Mouse (Mus musculus) hindbrain, embryonic 11.5 days (tissue): ENCODE data around the gene Med16. TPM values are rescaled to one million over a fixed set of nuclear protein-coding genes. Genes with fewer than 3 reads are reported as not detected.

Experiments
- ATAC-seq: fragments of 200-750 bp; cut with Nextera tagmentation; 2 replicates; pipeline ENCODE4 v1.8.0; 2017; ENCODE audit warnings: mild to moderate bottlenecking, moderate TSS enrichment, moderate library complexity; ENCODE audit not compliant: low FRiP score
- DNase-seq: peaks from one replicate; pipeline ENCODE4 v3.0.0-alpha.2; 2015; ENCODE audit warnings: low spot score
- H3K27ac ChIP-seq: fragments of 300-500 bp; sonication (generic); 2 replicates; pipeline ENCODE4 v1.5.1; 2014; ENCODE audit warnings: mild to moderate bottlenecking, low read depth, low read length
- H3K27me3 ChIP-seq: fragments of 300-500 bp; sonication (generic); 2 replicates; pipeline ENCODE4 v1.6.1; 2014; ENCODE audit warnings: mild to moderate bottlenecking, low read length, moderate library complexity, mixed read lengths; ENCODE audit not compliant: control insufficient read depth, insufficient read depth
- H3K36me3 ChIP-seq: fragments of 300-500 bp; sonication (generic); 2 replicates; pipeline ENCODE4 v1.6.1; 2014; ENCODE audit warnings: mild to moderate bottlenecking, low read length, moderate library complexity, mixed read lengths; ENCODE audit not compliant: control insufficient read depth, insufficient read depth
- H3K4me1 ChIP-seq: fragments of 300-500 bp; sonication (generic); replicated peaks from 2 replicates; pipeline ENCODE4 v1.6.1; 2014; ENCODE audit warnings: low read length, mixed read lengths; ENCODE audit not compliant: control insufficient read depth, insufficient read depth
- H3K4me2 ChIP-seq: fragments of 300-500 bp; sonication (generic); replicated peaks from 2 replicates; pipeline ENCODE4 v1.6.1; 2014; ENCODE audit warnings: mild to moderate bottlenecking, low read depth, low read length
- H3K4me3 ChIP-seq: fragments of 300-500 bp; sonication (generic); 2 replicates; pipeline ENCODE4 v1.5.1; 2014; ENCODE audit warnings: low read depth, low read length
- H3K9ac ChIP-seq: fragments of 300-500 bp; sonication (generic); 2 replicates; pipeline ENCODE4 v1.6.1; 2014; ENCODE audit warnings: low read depth, low read length
- H3K9me3 ChIP-seq: fragments of 300-500 bp; sonication (generic); 2 replicates; pipeline ENCODE4 v1.6.1; 2016; ENCODE audit warnings: low read length; ENCODE audit not compliant: control insufficient read depth
- WGBS: fragments of 180-500 bp; shearing (Covaris S2); extraction: QIAGEN DNeasy Blood & Tissue Kit; methylation state at CpG from one replicate; pipeline ENCODE4 v1.1.7; 2014; 5-methylcytosine and 5-hydroxymethylcytosine counted together
- polyA plus RNA-seq: library from polyadenylated mRNA; unstranded; fragments of >200 nt; fragmentation: Nextera tagmentation; extraction: Ambion mirVana; gene quantifications from 2 replicates; pipeline ENCODE4 v1.2.1, GENCODE M21; 2014

Med16 gene
- polyA plus RNA-seq, 1 experiment from 2014 or later: 33.7 TPM

DNA sequence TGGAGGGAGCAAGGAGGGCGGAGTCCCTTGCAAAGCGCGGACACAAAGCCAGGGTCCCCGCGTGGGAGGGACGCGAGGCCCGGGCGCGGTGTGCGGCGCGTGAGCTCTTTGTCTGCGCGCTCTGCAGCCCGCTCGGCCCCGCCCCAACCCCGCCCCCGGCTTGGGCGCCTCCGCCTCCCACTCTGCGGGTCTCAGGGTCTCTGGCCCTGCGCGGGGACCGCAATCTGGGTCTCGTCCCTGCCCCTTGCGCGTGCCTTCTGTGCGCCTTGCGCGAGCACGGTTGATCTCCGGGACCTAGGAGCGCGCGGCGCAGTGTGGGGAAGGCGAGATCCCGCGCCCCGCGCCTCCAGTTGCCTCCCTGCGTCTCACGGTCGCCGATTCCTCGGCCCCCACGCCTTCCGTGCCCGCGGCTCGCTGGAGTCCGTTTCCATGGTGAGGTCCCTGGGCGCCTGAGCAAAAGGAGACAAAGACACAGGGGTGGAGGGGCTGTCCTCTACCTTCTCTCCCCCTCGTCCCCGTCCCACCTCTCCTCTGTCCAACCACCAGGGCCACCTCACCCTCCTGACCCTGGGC is 34.3 kb downstream of the Med16 start, which contains the start of the genes Prtn3 and Plppr3:
Gene Prtn3, plus strand, starts transcription at position 187 of the 573 bp plus-strand sequence.
Gene Plppr3, minus strand, starts transcription at position 345 of the 573 bp plus-strand sequence.
- ATAC-seq (peak; percentile 93), DNase-seq (peak; percentile 87)
- Histone ChIP-seq H3K9ac (peak within 1 kb of the TSS; percentile 93), H3K4me3 (peak within 1 kb of the TSS; percentile 68), H3K9me3 (no peaks in the 10 kb centered on the region), H3K4me2 (peak within 1 kb of the TSS; percentile 58), H3K27me3 (no peaks in the 10 kb centered on the region), H3K4me1 (no peaks in the 10 kb centered on the region; the same call in 1 of the 2 replicates), H3K27ac (peak within 1 kb of the TSS; percentile 89), H3K36me3 (peaks cover 5% of the 10 kb centered on the region; the same call in 1 of the 2 replicates)
- WGBS: under 1% methylated on average over 43 of the region's 57 CpGs

GRCm38 (mm10) chr10:79873715-79874289 is 34.9 kb downstream of the Med16 start:
- peak overlapping the region; percentile 93 for H3K9ac ChIP-seq
- H3K9me3 ChIP-seq: no peaks in the 10 kb centered on the region
- H3K4me1 ChIP-seq: no peaks in the 10 kb centered on the region; the same call in 1 of the 2 replicates
- H3K4me2 ChIP-seq: peak overlapping the region; percentile 58
- H3K36me3 ChIP-seq: peaks cover 5% of the 10 kb centered on the region; the same call in 1 of the 2 replicates
- peak; percentile 60 for DNase-seq
- H3K4me3 ChIP-seq: peak overlapping the region; percentile 68
- no peaks in the 10 kb centered on the region for H3K27me3 ChIP-seq
- 3% methylated on average over 26 of the region's 26 CpGs for WGBS
- ATAC-seq: peak; percentile 28; the same call in 1 of the 2 replicates
- peak overlapping the region; percentile 89 for H3K27ac ChIP-seq

- peak; percentile 15; the same call in 1 of the 2 replicates for ATAC-seq
- Histone ChIP-seq H3K27ac (peak overlapping the region; percentile 89; the same call in 1 of the 2 replicates), H3K27me3 (no peaks in the 10 kb centered on the region), H3K4me1 (no peaks in the 10 kb centered on the region; the same call in 1 of the 2 replicates), H3K36me3 (peaks cover 5% of the 10 kb centered on the region; the same call in 1 of the 2 replicates), H3K9me3 (no peaks in the 10 kb centered on the region), H3K9ac (peak overlapping the region; percentile 93), H3K4me3 (peak overlapping the region; percentile 68), H3K4me2 (peak overlapping the region; percentile 58)
- 12% methylated on average over 6 of the region's 6 CpGs for WGBS
- no peak for DNase-seq
Measured at GRCm38 (mm10) chr10:79873313-79873712, 35.4 kb downstream of the Med16 start.

DNA sequence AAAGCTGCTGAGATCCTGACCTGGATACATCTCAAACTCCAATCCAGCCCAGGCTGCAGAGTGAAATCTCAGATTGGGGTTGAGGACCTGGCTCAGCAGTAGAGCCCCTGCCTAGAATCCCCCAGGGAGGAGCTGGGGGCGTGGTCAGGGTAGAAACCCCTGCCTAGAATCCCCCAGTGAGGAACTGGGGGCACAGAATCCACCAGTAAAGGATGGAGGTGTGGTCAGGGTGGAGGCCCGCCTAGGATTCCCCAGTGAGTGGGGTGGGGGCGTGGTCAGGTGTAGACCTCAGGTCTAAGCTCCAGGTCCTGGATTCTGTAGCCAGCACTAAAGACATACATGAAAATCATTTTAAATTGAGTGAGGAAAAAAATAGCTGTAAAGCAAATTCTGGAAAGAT is 35.9 kb downstream of the Med16 start:
- Histone ChIP-seq H3K36me3 (peaks cover 5% of the 10 kb centered on the region; the same call in 1 of the 2 replicates), H3K4me1 (no peaks in the 10 kb centered on the region; the same call in 1 of the 2 replicates), H3K27me3 (no peaks in the 10 kb centered on the region), H3K4me3 (peak overlapping the region; percentile 68), H3K4me2 (peak overlapping the region; percentile 58), H3K27ac (no peak overlapping the region), H3K9ac (peak overlapping the region; percentile 93), H3K9me3 (no peaks in the 10 kb centered on the region)
- WGBS: 42% methylated on average over 3 of the region's 3 CpGs
- no peak for DNase-seq
- no peak for ATAC-seq

DNA sequence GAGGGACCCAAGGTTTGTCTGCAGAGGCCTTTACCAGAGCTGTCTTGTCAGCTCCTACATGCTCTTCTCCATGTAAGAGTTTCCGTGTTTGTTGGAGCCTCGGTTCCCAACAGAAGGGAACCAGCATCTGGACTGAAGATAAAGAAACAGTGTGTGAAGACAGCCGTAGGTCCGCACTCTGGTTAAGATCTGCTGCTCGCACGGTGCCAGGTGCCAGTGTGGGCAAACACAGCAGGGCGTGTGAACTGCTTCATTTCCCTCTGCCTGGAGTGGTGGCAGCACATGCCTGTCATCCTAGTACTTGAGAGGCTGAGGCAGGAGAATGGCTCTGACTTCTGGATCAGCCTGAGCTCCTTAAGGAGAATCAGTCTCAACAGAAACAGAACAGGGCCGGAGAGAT is 36.9 kb downstream of the Med16 start:
- Histone ChIP-seq H3K4me1 (no peaks in the 10 kb centered on the region; the same call in 1 of the 2 replicates), H3K4me2 (peak overlapping the region; percentile 58; the same call in 1 of the 2 replicates), H3K36me3 (peaks cover 5% of the 10 kb centered on the region; the same call in 1 of the 2 replicates), H3K27ac (no peak overlapping the region), H3K9me3 (no peaks in the 10 kb centered on the region), H3K9ac (no peak overlapping the region), H3K4me3 (no peak overlapping the region), H3K27me3 (no peaks in the 10 kb centered on the region)
- no peak for ATAC-seq
- DNase-seq: no peak
- 92% methylated on average over 8 of the region's 8 CpGs for WGBS

DNA sequence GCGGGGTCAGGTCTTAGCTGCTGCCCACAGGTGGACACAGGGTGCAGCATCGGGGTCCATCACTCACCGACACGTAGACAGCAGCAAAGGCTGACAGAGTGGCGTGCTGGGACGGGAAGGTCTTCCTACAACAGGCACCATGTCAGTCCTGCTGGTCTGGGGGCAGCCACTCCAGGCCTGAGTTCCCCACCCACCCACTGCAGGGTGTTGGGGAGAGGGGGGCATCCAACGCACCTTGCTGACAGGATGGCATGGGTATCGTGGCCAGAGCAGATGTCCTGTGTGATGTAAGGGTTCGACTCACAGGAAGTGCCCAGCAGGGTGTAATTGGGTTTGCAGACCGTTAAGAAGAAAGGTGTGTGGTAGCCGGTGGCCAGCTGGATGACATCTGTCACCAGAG is 42.1 kb downstream of the Med16 start:
- no peak for DNase-seq
- H3K4me1 ChIP-seq: no peaks in the 10 kb centered on the region
- no peak overlapping the region for H3K27ac ChIP-seq
- H3K9me3 ChIP-seq: no peaks in the 10 kb centered on the region
- no peak overlapping the region for H3K9ac ChIP-seq
- H3K4me2 ChIP-seq: no peak overlapping the region
- H3K27me3 ChIP-seq: no peaks in the 10 kb centered on the region
- peaks cover 12% of the 10 kb centered on the region; the same call in 1 of the 2 replicates for H3K36me3 ChIP-seq
- ATAC-seq: no peak
- WGBS: 82% methylated on average over 11 of the region's 11 CpGs
- H3K4me3 ChIP-seq: no peak overlapping the region

DNA sequence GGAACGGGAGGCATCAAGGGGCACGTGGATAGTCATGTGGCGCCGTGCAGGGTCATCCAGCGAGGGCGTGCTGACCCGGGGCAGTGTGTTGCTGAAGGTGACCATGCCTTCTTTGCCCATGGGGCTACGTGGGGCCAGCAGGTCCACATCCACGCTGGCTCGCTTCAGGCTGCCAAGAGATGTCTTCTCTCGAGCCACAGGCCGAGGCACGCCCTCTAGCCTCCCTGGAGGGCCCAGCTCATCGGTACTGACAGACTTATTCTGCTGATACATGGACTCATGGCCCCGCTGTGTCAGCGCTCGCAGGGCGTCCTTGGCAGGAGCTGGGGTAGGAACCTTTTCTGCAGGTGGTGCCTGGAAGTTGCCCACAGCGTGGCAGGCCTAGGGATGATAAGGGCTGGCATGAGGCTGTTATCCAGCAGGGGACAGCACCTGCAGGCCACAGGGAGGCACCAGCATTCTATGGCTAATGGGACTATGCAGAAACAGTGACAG is 42.9 kb downstream of the Med16 start:
- WGBS: 82% methylated on average over 19 of the region's 19 CpGs
- no peak for ATAC-seq

DNA sequence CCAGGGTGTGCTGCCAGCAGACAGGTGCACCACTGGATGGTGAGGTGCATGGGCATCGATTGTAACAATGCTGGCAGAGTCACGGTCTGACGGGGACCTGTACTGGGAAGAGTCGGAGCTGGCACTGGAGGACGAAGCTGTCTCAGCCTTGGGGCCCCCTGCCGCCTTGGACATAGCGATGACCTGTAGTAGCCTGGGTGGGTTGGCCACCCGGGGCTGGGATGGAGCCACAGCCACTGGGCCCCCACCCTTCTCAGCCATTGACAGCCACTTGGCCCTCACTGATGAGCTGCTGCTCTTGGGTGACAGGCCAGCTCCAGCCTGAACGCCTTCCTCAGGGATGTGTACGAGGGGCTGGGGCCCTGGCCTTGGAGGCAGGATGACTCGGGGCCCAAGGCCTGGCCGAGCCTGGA is 43.5 kb downstream of the Med16 start:
- H3K9ac ChIP-seq: no peak overlapping the region
- ATAC-seq (peak; percentile 15; the same call in 1 of the 2 replicates), DNase-seq (no peak)
- 78% methylated on average over 12 of the region's 12 CpGs for WGBS
- no peaks in the 10 kb centered on the region for H3K9me3 ChIP-seq
- no peak overlapping the region for H3K27ac ChIP-seq
- no peak overlapping the region for H3K4me2 ChIP-seq
- no peaks in the 10 kb centered on the region; the same call in 1 of the 2 replicates for H3K4me1 ChIP-seq
- H3K27me3 ChIP-seq: no peaks in the 10 kb centered on the region
- peaks cover 24% of the 10 kb centered on the region for H3K36me3 ChIP-seq
- no peak overlapping the region for H3K4me3 ChIP-seq

More for the DNA sequence above, 42.9 kb downstream of the Med16 start:
- Histone ChIP-seq H3K9ac (no peak overlapping the region), H3K36me3 (peaks cover 18% of the 10 kb centered on the region), H3K4me2 (no peak overlapping the region), H3K4me1 (no peaks in the 10 kb centered on the region; the same call in 1 of the 2 replicates), H3K9me3 (no peaks in the 10 kb centered on the region), H3K27ac (no peak overlapping the region), H3K27me3 (no peaks in the 10 kb centered on the region), H3K4me3 (no peak overlapping the region)
- no peak for DNase-seq
